In the genomic region with DNA sequence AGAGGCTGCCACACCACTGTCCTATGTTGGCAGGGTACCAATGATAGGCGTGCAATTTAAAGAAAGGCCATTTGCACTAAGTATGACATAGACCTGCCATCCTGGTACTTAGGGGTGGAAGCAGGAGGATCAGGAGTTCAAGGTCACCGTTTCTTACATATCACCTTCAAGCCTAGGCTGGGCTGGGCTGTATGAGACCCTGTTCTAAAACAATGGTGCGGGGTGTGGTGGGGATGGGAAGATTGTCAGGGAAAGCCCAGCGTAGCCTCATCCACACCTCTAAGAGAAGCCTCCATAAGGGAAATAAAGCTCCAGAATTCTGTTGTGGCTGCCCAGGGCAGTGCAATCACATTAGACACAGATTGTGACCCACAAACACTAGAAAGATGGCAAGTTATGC, we compare ENCODE assay signal across 21 mouse cellular contexts.
"Had no signal": no experiment of that assay in that cellular context is flagged by ENCODE, and none has a peak within 500 bp of the region (broad histone marks: within the 10 kb centered on the region; RNA-seq: fewer than 3 reads in every experiment).

No protein-coding gene starts in this region.

- H3K4me3 ChIP-seq: layer of hippocampus, adult 2 months; limb, embryonic 10.5 days; limb, embryonic 13.5 days; liver, embryonic 12.5 days; liver, embryonic 15.5 days; lung, embryonic 15.5 days had no signal

- H3K9me3 ChIP-seq: limb, embryonic 10.5 days; limb, embryonic 13.5 days; liver, embryonic 12.5 days; liver, embryonic 15.5 days; lung, embryonic 15.5 days had no signal

- H3K4me2 ChIP-seq: limb, embryonic 13.5 days; liver, embryonic 12.5 days; liver, embryonic 15.5 days; lung, embryonic 15.5 days; midbrain, embryonic 11.5 days had no signal

- DNase-seq: kidney, postnatal 25 days; layer of hippocampus, adult 9-11 months; liver; lung, adult 18-20 months; midbrain, embryonic 14.5 days; right cerebral cortex, adult 18-20 months; right cerebral cortex, postnatal 14 days; right cerebral cortex, postnatal 4 days; thymus, adult 2 months; thymus, postnatal 14 days; thymus, postnatal 4 days had no signal

- H3K27ac ChIP-seq: kidney, postnatal 0 days; layer of hippocampus, adult 2 months; limb, embryonic 10.5 days; limb, embryonic 13.5 days; liver, embryonic 12.5 days; liver, embryonic 15.5 days; lung, embryonic 15.5 days; macrophage; stomach, postnatal 0 days had no signal

- H3K27me3 ChIP-seq: limb, embryonic 13.5 days; lung, embryonic 15.5 days had no signal

- H3K9ac ChIP-seq: limb, embryonic 13.5 days; liver, embryonic 12.5 days; liver, embryonic 15.5 days; lung, embryonic 15.5 days had no signal

- H3K36me3 ChIP-seq: limb, embryonic 13.5 days; liver, embryonic 15.5 days; lung, embryonic 15.5 days had no signal

- ATAC-seq: liver, embryonic 12.5 days had no signal
